8 mouse cellular contexts compared by ENCODE assay signal in genomic region chr7:4922931-4923565, GRCm38 (mm10). TPM values are rescaled to one million over a fixed set of nuclear protein-coding genes. Genes with fewer than 3 reads are reported as not detected.
DNase-seq lines count a peak whose midpoint lies in the region; ATAC-seq and TF ChIP-seq lines count a peak whose summit lies in the region.
"Had no signal": no experiment of that assay in that cellular context is flagged by ENCODE, and none has a peak within 500 bp of the region (broad histone marks: within the 10 kb centered on the region; RNA-seq: fewer than 3 reads in every experiment).

No protein-coding gene starts in this region.

- WGBS in forebrain, embryonic 13.5 days, result under 1% methylated on average over 14 of the region's 14 CpGs
- WGBS in intestine, embryonic 15.5 days, result 1% methylated on average over 14 of the region's 14 CpGs
- 1% methylated on average over 14 of the region's 14 CpGs for WGBS in limb, embryonic 10.5 days
- WGBS in neural tube, embryonic 12.5 days, result under 1% methylated on average over 14 of the region's 14 CpGs

- no peak for ATAC-seq in G1E (ENCODE audit: extremely low read depth, insufficient number of reproducible peaks, low FRiP score, poor library complexity, severe bottlenecking)
- ATAC-seq in forebrain, embryonic 13.5 days, result peak; percentile 58
- no peak for ATAC-seq in intestine, embryonic 15.5 days
- ATAC-seq in neural tube, embryonic 12.5 days (ENCODE audit: low FRiP score, low read depth), result peak; percentile 65

- H3K9me3 ChIP-seq in G1E (replicated peaks), result peaks cover 6% of the 10 kb centered on the region; the same call in 1 of the 2 replicates
- H3K9me3 ChIP-seq in forebrain, embryonic 13.5 days (replicated peaks), result no peaks in the 10 kb centered on the region
- H3K9me3 ChIP-seq in intestine, embryonic 15.5 days, result no peaks in the 10 kb centered on the region
- H3K9me3 ChIP-seq in limb, embryonic 10.5 days (replicated peaks), result 0 out of 2 replicates have a peak, but pooled peaks cover 1% of the 10 kb centered on the region
- no peaks in the 10 kb centered on the region for H3K9me3 ChIP-seq in neural tube, embryonic 12.5 days

- TF ChIP-seq CTCF in G1E (IDR thresholded peaks at IDR 0.05; ENCODE audit: low read depth, low read length), result no peak

- H3K9ac ChIP-seq in forebrain, embryonic 13.5 days, result peak overlapping the region; percentile 73
- no peak overlapping the region; the same call in 1 of the 2 replicates for H3K9ac ChIP-seq in intestine, embryonic 15.5 days
- H3K9ac ChIP-seq in neural tube, embryonic 12.5 days, result peak overlapping the region; percentile 56

- H3K4me2 ChIP-seq in forebrain, embryonic 13.5 days, result peak overlapping the region; percentile 74
- H3K4me2 ChIP-seq in intestine, embryonic 15.5 days (replicated peaks), result peak overlapping the region; percentile 67
- H3K4me2 ChIP-seq in neural tube, embryonic 12.5 days (replicated peaks), result peak overlapping the region; percentile 83

- peak overlapping the region; percentile 99 for H3K27ac ChIP-seq in forebrain, embryonic 13.5 days
- H3K27ac ChIP-seq in intestine, embryonic 15.5 days, result peak overlapping the region; percentile 94
- peak overlapping the region; percentile 89 for H3K27ac ChIP-seq in limb, embryonic 10.5 days
- H3K27ac ChIP-seq in neural tube, embryonic 12.5 days, result peak overlapping the region; percentile 95

- H3K4me3 ChIP-seq in G1E (ENCODE audit: low read depth, low read length), result peak overlapping the region; percentile 15; the same call in 1 of the 2 replicates
- H3K4me3 ChIP-seq in forebrain, embryonic 13.5 days, result peak overlapping the region; percentile 43
- H3K4me3 ChIP-seq in intestine, embryonic 15.5 days (replicated peaks), result peak overlapping the region; percentile 25
- H3K4me3 ChIP-seq in limb, embryonic 10.5 days, result peak overlapping the region; percentile 56
- peak overlapping the region; percentile 38 for H3K4me3 ChIP-seq in neural tube, embryonic 12.5 days

- DNase-seq in G1E (ENCODE audit: low spot score), result no peak
- DNase-seq in brain, embryonic 18.5 days (ENCODE audit: low read depth, low spot score), result peak; percentile 85
- DNase-seq in limb, embryonic 10.5 days (ENCODE audit: low spot score), result peak; percentile 87
- DNase-seq in urinary bladder, postnatal 4 days (ENCODE audit: low spot score in 2 of 2), result no peak

- H3K4me1 ChIP-seq in G1E (ENCODE audit: insufficient read depth, low read depth, low read length), result peaks cover 34% of the 10 kb centered on the region
- H3K4me1 ChIP-seq in forebrain, embryonic 13.5 days, result peaks cover 58% of the 10 kb centered on the region
- H3K4me1 ChIP-seq in intestine, embryonic 15.5 days (replicated peaks), result peaks cover 46% of the 10 kb centered on the region
- peaks cover 84% of the 10 kb centered on the region for H3K4me1 ChIP-seq in limb, embryonic 10.5 days
- H3K4me1 ChIP-seq in neural tube, embryonic 12.5 days, result peaks cover 69% of the 10 kb centered on the region

- H3K27me3 ChIP-seq in G1E (ENCODE audit: insufficient read depth, low read length), result peaks cover 35% of the 10 kb centered on the region
- H3K27me3 ChIP-seq in forebrain, embryonic 13.5 days, result no peaks in the 10 kb centered on the region
- no peaks in the 10 kb centered on the region for H3K27me3 ChIP-seq in intestine, embryonic 15.5 days (replicated peaks)
- no peaks in the 10 kb centered on the region for H3K27me3 ChIP-seq in limb, embryonic 10.5 days (ENCODE audit: low read depth, poor library complexity, severe bottlenecking)
- H3K27me3 ChIP-seq in neural tube, embryonic 12.5 days (replicated peaks), result no peaks in the 10 kb centered on the region

- peaks cover 36% of the 10 kb centered on the region for H3K36me3 ChIP-seq in G1E (replicated peaks)
- H3K36me3 ChIP-seq in forebrain, embryonic 13.5 days (ENCODE audit: poor library complexity, severe bottlenecking), result peaks cover 35% of the 10 kb centered on the region
- peaks cover 24% of the 10 kb centered on the region for H3K36me3 ChIP-seq in intestine, embryonic 15.5 days
- peaks cover 37% of the 10 kb centered on the region for H3K36me3 ChIP-seq in limb, embryonic 10.5 days
- peaks cover 32% of the 10 kb centered on the region for H3K36me3 ChIP-seq in neural tube, embryonic 12.5 days

RNA-seq across cellular contexts. Expression of gene Nat14, which starts 1.2 kb away (rescaled TPM):
- total RNA-seq in G1E (2014; fragmentation: Nextera tagmentation), result 2.0 and 3.6 TPM in 2 replicates
- total RNA-seq in G1E (2017), result 0.41 and 1.1 TPM in 2 replicates
- 0.85 and 1.2 TPM in 2 replicates for polyA plus RNA-seq in G1E (2012)
- polyA plus RNA-seq in forebrain, embryonic 13.5 days (2015; fragmentation: Nextera tagmentation; extraction: Ambion mirVana), result 21.2 and 24.9 TPM in 2 replicates
- 3.0 and 3.5 TPM in 2 replicates for polyA plus RNA-seq in intestine, embryonic 15.5 days (2015; fragmentation: Nextera tagmentation; extraction: Ambion mirVana)
- 2.8 and 4.9 TPM in 2 replicates for polyA plus RNA-seq in limb, embryonic 10.5 days (2016; fragmentation: Nextera tagmentation; extraction: Ambion mirVana)
- 13.0 and 13.7 TPM in 2 replicates for polyA plus RNA-seq in neural tube, embryonic 12.5 days (2016; fragmentation: Nextera tagmentation; extraction: Ambion mirVana)

RNA-seq across cellular contexts. Expression of gene Ssc5d, which starts 2.5 kb away (rescaled TPM):
- total RNA-seq in G1E (2014; fragmentation: Nextera tagmentation), result 0.15 TPM in 1 of 2 replicates, not detected in the other
- 0.05 TPM in 1 of 2 replicates, not detected in the other for total RNA-seq in G1E (2017)
- polyA plus RNA-seq in G1E (2012), result 0.02 and 0.08 TPM in 2 replicates
- polyA plus RNA-seq in forebrain, embryonic 13.5 days (2015; fragmentation: Nextera tagmentation; extraction: Ambion mirVana), result 0.23 and 0.30 TPM in 2 replicates
- polyA plus RNA-seq in intestine, embryonic 15.5 days (2015; fragmentation: Nextera tagmentation; extraction: Ambion mirVana), result 2.7 and 3.5 TPM in 2 replicates
- polyA plus RNA-seq in limb, embryonic 10.5 days (2016; fragmentation: Nextera tagmentation; extraction: Ambion mirVana), result 0.95 and 2.0 TPM in 2 replicates
- 2.5 and 3.0 TPM in 2 replicates for polyA plus RNA-seq in neural tube, embryonic 12.5 days (2016; fragmentation: Nextera tagmentation; extraction: Ambion mirVana)

RNA-seq across cellular contexts. Expression of gene Zfp628, which starts 8.0 kb away (rescaled TPM):
- total RNA-seq in G1E (2014; fragmentation: Nextera tagmentation) (13.9 and 15.2 TPM in 2 replicates), G1E (2017) (1.6 and 1.8 TPM in 2 replicates)
- 35.7 and 39.5 TPM in 2 replicates for polyA plus RNA-seq in G1E (2012)
- polyA plus RNA-seq in forebrain, embryonic 13.5 days (2015; fragmentation: Nextera tagmentation; extraction: Ambion mirVana), result 4.3 and 4.5 TPM in 2 replicates
- 2.9 and 3.4 TPM in 2 replicates for polyA plus RNA-seq in intestine, embryonic 15.5 days (2015; fragmentation: Nextera tagmentation; extraction: Ambion mirVana)
- 4.2 and 5.1 TPM in 2 replicates for polyA plus RNA-seq in limb, embryonic 10.5 days (2016; fragmentation: Nextera tagmentation; extraction: Ambion mirVana)
- polyA plus RNA-seq in neural tube, embryonic 12.5 days (2016; fragmentation: Nextera tagmentation; extraction: Ambion mirVana), result 4.4 and 4.5 TPM in 2 replicates

RNA-seq across cellular contexts. Expression of gene Gm36210, which starts 16.7 kb away (rescaled TPM):
- total RNA-seq in G1E (2014; fragmentation: Nextera tagmentation) (not detected in 2 replicates), G1E (2017) (not detected in 2 replicates)
- not detected in 2 replicates for polyA plus RNA-seq in G1E (2012)
- 0.26 and 0.45 TPM in 2 replicates for polyA plus RNA-seq in forebrain, embryonic 13.5 days (2015; fragmentation: Nextera tagmentation; extraction: Ambion mirVana)
- polyA plus RNA-seq in intestine, embryonic 15.5 days (2015; fragmentation: Nextera tagmentation; extraction: Ambion mirVana), result not detected in 2 replicates
- polyA plus RNA-seq in limb, embryonic 10.5 days (2016; fragmentation: Nextera tagmentation; extraction: Ambion mirVana), result not detected in 2 replicates
- polyA plus RNA-seq in neural tube, embryonic 12.5 days (2016; fragmentation: Nextera tagmentation; extraction: Ambion mirVana), result 0.29 TPM in 1 of 2 replicates, not detected in the other
- total RNA-seq: heart, postnatal 10 days had no signal

RNA-seq across cellular contexts. Expression of gene Sbk2, which starts 41.2 kb away (rescaled TPM):
- total RNA-seq in G1E (2014; fragmentation: Nextera tagmentation) (not detected in 2 replicates), G1E (2017) (0.06 and 0.11 TPM in 2 replicates)
- polyA plus RNA-seq in G1E (2012), result not detected in 2 replicates
- not detected in 2 replicates for polyA plus RNA-seq in forebrain, embryonic 13.5 days (2015; fragmentation: Nextera tagmentation; extraction: Ambion mirVana)
- polyA plus RNA-seq in intestine, embryonic 15.5 days (2015; fragmentation: Nextera tagmentation; extraction: Ambion mirVana), result 0.23 and 0.39 TPM in 2 replicates
- polyA plus RNA-seq in limb, embryonic 10.5 days (2016; fragmentation: Nextera tagmentation; extraction: Ambion mirVana), result 0.10 and 0.18 TPM in 2 replicates
- 0.13 TPM in 2 replicates for polyA plus RNA-seq in neural tube, embryonic 12.5 days (2016; fragmentation: Nextera tagmentation; extraction: Ambion mirVana)

Comparison
In these comparisons a context has a peak if more than half of its experiments do, and no peak if none do; other contexts are left out.
1. ATAC-seq: peak in forebrain, embryonic 13.5 days (single experiment) and neural tube, embryonic 12.5 days (single experiment); none in G1E (single experiment) and intestine, embryonic 15.5 days (single experiment).
2. DNase-seq: peak in brain, embryonic 18.5 days (single experiment) and limb, embryonic 10.5 days (single experiment); none in G1E (single experiment) and urinary bladder, postnatal 4 days (0 of 2).
3. Peak in every context shown above with its lines, with median percentiles within 50 percentile points of each other: H3K4me3 ChIP-seq, H3K27ac ChIP-seq and H3K4me2 ChIP-seq.